Mouse (Mus musculus) heart, adult 9 months (tissue): ENCODE measurements around the gene Tex264.
"Not testable (repeated sequence)": the region's sequence is repeated elsewhere in the genome, so short reads cannot be mapped to it uniquely, and the experiment has no call there.

Source experiments
- DNase-seq, 2 experiments: peaks; one replicate each; pipeline ENCODE4 v3.0.0; 2022; ENCODE audit warnings: low spot score in 2 of 2

Gene Tex264

GRCm38 (mm10) chr9:106664433-106664832 is 21.3 kb downstream of the Tex264 start:
- DNase-seq, result no peak

GRCm38 (mm10) chr9:106663200-106663599 is 22.5 kb downstream of the Tex264 start:
- no peak for DNase-seq

- DNase-seq, result no peak
Measured at GRCm38 (mm10) chr9:106659935-106660334, 25.8 kb downstream of the Tex264 start.

- DNase-seq, result no peak
Measured at GRCm38 (mm10) chr9:106659441-106659840, 26.3 kb downstream of the Tex264 start.

- DNase-seq, result no peak
Measured at GRCm38 (mm10) chr9:106657592-106657991, 28.1 kb downstream of the Tex264 start.

- no peak for DNase-seq
Measured at GRCm38 (mm10) chr9:106656820-106657219, 28.9 kb downstream of the Tex264 start.

- DNase-seq, result no peak
Measured at GRCm38 (mm10) chr9:106655884-106656720, 29.6 kb downstream of the Tex264 start, which contains the start of gene Grm2. Gene Grm2 (minus strand): TSS chr9:106656082.

- DNase-seq, result no peak
Measured at GRCm38 (mm10) chr9:106652720-106653119, 33.0 kb downstream of the Tex264 start.

GRCm38 (mm10) chr9:106647226-106647625 is 38.5 kb downstream of the Tex264 start:
- no peak for DNase-seq

- DNase-seq, result no peak
Measured at GRCm38 (mm10) chr9:106645684-106646271, 39.9 kb downstream of the Tex264 start.

- DNase-seq, result no peak
Measured at GRCm38 (mm10) chr9:106643787-106644186, 41.9 kb downstream of the Tex264 start.

GRCm38 (mm10) chr9:106643128-106643527 is 42.6 kb downstream of the Tex264 start:
- peak in 1 of 2 experiments; percentile 14 for DNase-seq

- DNase-seq, result no peak
Measured at GRCm38 (mm10) chr9:106641346-106641745, 44.4 kb downstream of the Tex264 start.

- DNase-seq, result no peak
Measured at GRCm38 (mm10) chr9:106638154-106638553, 47.6 kb downstream of the Tex264 start.

GRCm38 (mm10) chr9:106632185-106632584 is 53.5 kb downstream of the Tex264 start:
- no peak for DNase-seq

GRCm38 (mm10) chr9:106627796-106628195 is 57.9 kb downstream of the Tex264 start:
- not testable (repeated sequence) for DNase-seq

GRCm38 (mm10) chr9:106626282-106626681 is 59.4 kb downstream of the Tex264 start, which contains the start of gene Iqcf6:
Gene Iqcf6 (plus strand): TSS chr9:106626582.
- no peak for DNase-seq

- DNase-seq, result no peak
Measured at GRCm38 (mm10) chr9:106617496-106617895, 68.2 kb downstream of the Tex264 start.

GRCm38 (mm10) chr9:106616306-106616705 is 69.4 kb downstream of the Tex264 start:
- no peak for DNase-seq

GRCm38 (mm10) chr9:106614616-106615015 is 71.1 kb downstream of the Tex264 start:
- no peak for DNase-seq

GRCm38 (mm10) chr9:106613951-106614350 is 71.8 kb downstream of the Tex264 start:
- no peak for DNase-seq

- DNase-seq, result no peak
Measured at GRCm38 (mm10) chr9:106610727-106611126, 75.0 kb downstream of the Tex264 start.
